Mouse (Mus musculus) hindbrain, embryonic 12.5 days (tissue): ENCODE results near the gene Grik4. TPM values are rescaled to one million over a fixed set of nuclear protein-coding genes. Genes with fewer than 3 reads are reported as not detected.

Experiments
- ATAC-seq: fragments of 200-750 bp; cut with Nextera tagmentation; 2 replicates; pipeline ENCODE4 v1.8.0; 2017; ENCODE audit warnings: moderate TSS enrichment; ENCODE audit not compliant: low FRiP score
- H3K27ac ChIP-seq: fragments of 300-500 bp; sonication (generic); 2 replicates; pipeline ENCODE4 v1.5.1; 2016; ENCODE audit warnings: mild to moderate bottlenecking
- H3K27me3 ChIP-seq: fragments of 300-500 bp; sonication (generic); 2 replicates; pipeline ENCODE4 v1.6.1; 2016; ENCODE audit warnings: mild to moderate bottlenecking
- H3K36me3 ChIP-seq: fragments of 300-500 bp; sonication (generic); 2 replicates; pipeline ENCODE4 v1.6.1; 2016; ENCODE audit warnings: mild to moderate bottlenecking
- H3K4me1 ChIP-seq: fragments of 300-500 bp; sonication (generic); 2 replicates; pipeline ENCODE4 v1.6.1; 2016
- H3K4me2 ChIP-seq: fragments of 300-500 bp; sonication (generic); replicated peaks from 2 replicates; pipeline ENCODE4 v1.6.1; 2016; ENCODE audit warnings: mild to moderate bottlenecking
- H3K4me3 ChIP-seq: fragments of 300-500 bp; sonication (generic); 2 replicates; pipeline ENCODE4 v1.5.1; 2016; ENCODE audit warnings: mild to moderate bottlenecking
- H3K9ac ChIP-seq: fragments of 300-500 bp; sonication (generic); 2 replicates; pipeline ENCODE4 v1.6.1; 2016; ENCODE audit warnings: mild to moderate bottlenecking, moderate library complexity
- H3K9me3 ChIP-seq: fragments of 300-500 bp; sonication (generic); replicated peaks from 2 replicates; pipeline ENCODE4 v1.6.1; 2016; ENCODE audit warnings: mild to moderate bottlenecking
- WGBS: fragments of 180-500 bp; shearing (Covaris S2); methylation state at CpG from one replicate; pipeline ENCODE4 v1.1.7; 2016; 5-methylcytosine and 5-hydroxymethylcytosine counted together
- polyA plus RNA-seq: library from polyadenylated mRNA; unstranded; fragments of >200 nt; fragmentation: Nextera tagmentation; extraction: Ambion mirVana; gene quantifications from 2 replicates; pipeline ENCODE4 v1.2.1, GENCODE M21; 2016

Gene Grik4
- polyA plus RNA-seq, 1 experiment from 2014 or later: 5.6 TPM

- H3K4me1 ChIP-seq: peaks cover 8% of the 10 kb centered on the region; the same call in 1 of the 2 replicates
- WGBS: 61% methylated on average over 6 of the region's 6 CpGs
- H3K9ac ChIP-seq: no peak overlapping the region
- H3K9me3 ChIP-seq: no peaks in the 10 kb centered on the region
- H3K27ac ChIP-seq: no peak overlapping the region
- no peak overlapping the region for H3K4me2 ChIP-seq
- H3K4me3 ChIP-seq: no peak overlapping the region
- no peak for ATAC-seq
- no peaks in the 10 kb centered on the region for H3K36me3 ChIP-seq
- H3K27me3 ChIP-seq: peaks cover 9% of the 10 kb centered on the region
Observed at GRCm38 (mm10) chr9:42872885-42873284, 71.4 kb downstream of the Grik4 start.

- 93% methylated on average over 4 of the region's 4 CpGs for WGBS
- H3K27ac ChIP-seq: no peak overlapping the region
Observed at GRCm38 (mm10) chr9:42871681-42872080, 72.6 kb downstream of the Grik4 start.

GRCm38 (mm10) chr9:42870257-42870656, 74.0 kb downstream of the Grik4 start:
- no peak for ATAC-seq
- Histone ChIP-seq H3K9ac (no peak overlapping the region), H3K4me2 (no peak overlapping the region), H3K27ac (no peak overlapping the region), H3K27me3 (peaks cover 9% of the 10 kb centered on the region), H3K36me3 (no peaks in the 10 kb centered on the region), H3K4me1 (peaks cover 17% of the 10 kb centered on the region), H3K9me3 (no peaks in the 10 kb centered on the region), H3K4me3 (no peak overlapping the region)
- WGBS: 52% methylated on average over 9 of the region's 9 CpGs

More at GRCm38 (mm10) chr9:42871681-42872080, 72.6 kb downstream of the Grik4 start:
- Histone ChIP-seq H3K4me2 (no peak overlapping the region), H3K4me3 (no peak overlapping the region), H3K9ac (no peak overlapping the region), H3K36me3 (no peaks in the 10 kb centered on the region), H3K9me3 (no peaks in the 10 kb centered on the region), H3K4me1 (peaks cover 8% of the 10 kb centered on the region; the same call in 1 of the 2 replicates), H3K27me3 (peaks cover 9% of the 10 kb centered on the region)
- no peak for ATAC-seq

- Histone ChIP-seq H3K27me3 (peaks cover 13% of the 10 kb centered on the region), H3K4me3 (no peak overlapping the region), H3K9me3 (no peaks in the 10 kb centered on the region), H3K4me1 (peaks cover 25% of the 10 kb centered on the region), H3K4me2 (no peak overlapping the region), H3K27ac (no peak overlapping the region), H3K9ac (no peak overlapping the region), H3K36me3 (no peaks in the 10 kb centered on the region)
- ATAC-seq: no peak
- WGBS: 52% methylated on average over 10 of the region's 10 CpGs
Observed at GRCm38 (mm10) chr9:42868508-42868907, 75.8 kb downstream of the Grik4 start.

- Histone ChIP-seq H3K4me3 (no peak overlapping the region), H3K9me3 (no peaks in the 10 kb centered on the region), H3K4me1 (peaks cover 22% of the 10 kb centered on the region), H3K4me2 (no peak overlapping the region), H3K9ac (no peak overlapping the region), H3K36me3 (no peaks in the 10 kb centered on the region), H3K27me3 (peaks cover 22% of the 10 kb centered on the region), H3K27ac (no peak overlapping the region)
- no peak for ATAC-seq
- WGBS: 91% methylated on average over 4 of the region's 4 CpGs
Observed at GRCm38 (mm10) chr9:42866650-42867049, 77.6 kb downstream of the Grik4 start.

GRCm38 (mm10) chr9:42865036-42865829, 79.1 kb downstream of the Grik4 start:
- ATAC-seq: no peak
- Histone ChIP-seq H3K4me2 (no peak overlapping the region), H3K27ac (no peak overlapping the region; the same call in 1 of the 2 replicates), H3K4me1 (peaks cover 23% of the 10 kb centered on the region), H3K36me3 (no peaks in the 10 kb centered on the region), H3K27me3 (peaks cover 25% of the 10 kb centered on the region), H3K9me3 (no peaks in the 10 kb centered on the region), H3K9ac (no peak overlapping the region), H3K4me3 (no peak overlapping the region)
- 40% methylated on average over 11 of the region's 11 CpGs for WGBS

GRCm38 (mm10) chr9:42863360-42863759, 80.9 kb downstream of the Grik4 start:
- Histone ChIP-seq H3K9ac (no peak overlapping the region), H3K4me1 (peaks cover 25% of the 10 kb centered on the region), H3K4me3 (no peak overlapping the region), H3K9me3 (no peaks in the 10 kb centered on the region), H3K4me2 (no peak overlapping the region), H3K36me3 (no peaks in the 10 kb centered on the region), H3K27me3 (peaks cover 23% of the 10 kb centered on the region; the same call in 1 of the 2 replicates), H3K27ac (no peak overlapping the region)
- no peak for ATAC-seq
- 51% methylated on average over 5 of the region's 5 CpGs for WGBS

- H3K27me3 ChIP-seq: peaks cover 25% of the 10 kb centered on the region; the same call in 1 of the 2 replicates
- 77% methylated on average over 5 of the region's 6 CpGs for WGBS
Observed at GRCm38 (mm10) chr9:42861711-42862110, 82.6 kb downstream of the Grik4 start.

GRCm38 (mm10) chr9:42861238-42861637, 83.1 kb downstream of the Grik4 start:
- Histone ChIP-seq H3K4me2 (no peak overlapping the region), H3K27ac (no peak overlapping the region), H3K4me3 (no peak overlapping the region), H3K27me3 (peaks cover 24% of the 10 kb centered on the region; the same call in 1 of the 2 replicates), H3K4me1 (peaks cover 23% of the 10 kb centered on the region), H3K9me3 (no peaks in the 10 kb centered on the region), H3K36me3 (no peaks in the 10 kb centered on the region), H3K9ac (no peak overlapping the region)
- no peak for ATAC-seq
- 84% methylated on average over 11 of the region's 11 CpGs for WGBS

More at GRCm38 (mm10) chr9:42861711-42862110, 82.6 kb downstream of the Grik4 start:
- Histone ChIP-seq H3K9ac (no peak overlapping the region), H3K36me3 (no peaks in the 10 kb centered on the region), H3K27ac (no peak overlapping the region), H3K4me2 (no peak overlapping the region), H3K4me1 (peaks cover 23% of the 10 kb centered on the region), H3K4me3 (no peak overlapping the region), H3K9me3 (no peaks in the 10 kb centered on the region)
- no peak for ATAC-seq

GRCm38 (mm10) chr9:42859959-42860794, 84.1 kb downstream of the Grik4 start:
- Histone ChIP-seq H3K9ac (no peak overlapping the region), H3K4me1 (peaks cover 13% of the 10 kb centered on the region), H3K4me2 (no peak overlapping the region), H3K4me3 (no peak overlapping the region), H3K27me3 (peaks cover 24% of the 10 kb centered on the region; the same call in 1 of the 2 replicates), H3K9me3 (no peaks in the 10 kb centered on the region), H3K27ac (no peak overlapping the region), H3K36me3 (no peaks in the 10 kb centered on the region)
- ATAC-seq: no peak
- WGBS: 77% methylated on average over 10 of the region's 10 CpGs

- Histone ChIP-seq H3K27me3 (peaks cover 20% of the 10 kb centered on the region; the same call in 1 of the 2 replicates), H3K9ac (no peak overlapping the region), H3K4me1 (peaks cover 11% of the 10 kb centered on the region), H3K27ac (no peak overlapping the region), H3K4me2 (no peak overlapping the region), H3K4me3 (no peak overlapping the region), H3K36me3 (no peaks in the 10 kb centered on the region), H3K9me3 (no peaks in the 10 kb centered on the region)
- 52% methylated on average over 4 of the region's 4 CpGs for WGBS
- ATAC-seq: no peak
Observed at GRCm38 (mm10) chr9:42858998-42859690, 85.1 kb downstream of the Grik4 start.

GRCm38 (mm10) chr9:42858576-42858975, 85.7 kb downstream of the Grik4 start:
- Histone ChIP-seq H3K9ac (no peak overlapping the region), H3K27ac (no peak overlapping the region), H3K9me3 (no peaks in the 10 kb centered on the region), H3K4me2 (no peak overlapping the region), H3K27me3 (peaks cover 20% of the 10 kb centered on the region; the same call in 1 of the 2 replicates), H3K4me1 (peaks cover 6% of the 10 kb centered on the region; the same call in 1 of the 2 replicates), H3K36me3 (no peaks in the 10 kb centered on the region), H3K4me3 (no peak overlapping the region)
- 60% methylated on average over 3 of the region's 3 CpGs for WGBS
- ATAC-seq: no peak
